Mouse (Mus musculus) bone marrow, adult 2 months (tissue): Measurements from ENCODE around the gene Casz1.

Experiments used
- CTCF ChIP-seq: fragments of 200-500 bp; IDR thresholded peaks from 2 replicates; pipeline ENCODE4 v1.5.1; 2011; ENCODE audit warnings: low read length, control low read depth; ENCODE audit not compliant: control insufficient read depth, insufficient read depth
- POLR2A ChIP-seq: fragments of 200-500 bp; IDR thresholded peaks from 2 replicates; pipeline ENCODE4 v1.6.1; 2011; ENCODE audit warnings: low read depth, mild to moderate bottlenecking, control low read depth, low read length, borderline replicate concordance; ENCODE audit not compliant: control insufficient read depth

GRCm38 (mm10) chr4:148943099-148943498, 138.9 kb downstream of the Casz1 start:
- TF ChIP-seq CTCF (no peak), POLR2A (no peak)
